Mouse (Mus musculus): ENCODE results near the gene Lypla2. TPM values are rescaled to one million over a fixed set of nuclear protein-coding genes. Genes with fewer than 3 reads are reported as not detected.
A peak's percentile ranks its signal among the peaks of the same experiment; 100 is the strongest.

Gene Lypla2
- polyA plus RNA-seq, 1 experiment = 90.8 TPM

- peaks cover 8% of the 10 kb centered on the region for H3K36me3 ChIP-seq (ENCODE audit: control insufficient read depth, insufficient read depth, low read length)
- DNase-seq = no peak
- no peaks in the 10 kb centered on the region; the same call in 1 of the 2 replicates for H3K4me1 ChIP-seq (ENCODE audit: control insufficient read depth, insufficient read depth, low read length)
- no peak overlapping the region for H3K27ac ChIP-seq (ENCODE audit: insufficient read depth, low read depth, low read length)
- TF ChIP-seq CTCF (conservative IDR thresholded peaks at IDR 0.05; ENCODE audit: insufficient read depth, insufficient read length, low read depth, low read length) (no peak), POLR2A (IDR thresholded peaks at IDR 0.05; ENCODE audit: low read depth, low read length) (no peak)
- no peaks in the 10 kb centered on the region for H3K27me3 ChIP-seq (replicated peaks; ENCODE audit: control insufficient read depth, insufficient read depth, low read length)
- H3K4me3 ChIP-seq (ENCODE audit: insufficient read depth, low read depth, low read length) = no peak overlapping the region
- 80% methylated on average over 9 of the region's 9 CpGs for WGBS
Observed at GRCm38 (mm10) chr4:135929828-135930227, 42.6 kb downstream of the Lypla2 start.

GRCm38 (mm10) chr4:135929405-135929804 lies 43.0 kb downstream of the Lypla2 start:
- Histone ChIP-seq H3K27ac (ENCODE audit: insufficient read depth, low read depth, low read length) (no peak overlapping the region), H3K4me1 (ENCODE audit: control insufficient read depth, insufficient read depth, low read length) (no peaks in the 10 kb centered on the region; the same call in 1 of the 2 replicates), H3K4me3 (ENCODE audit: insufficient read depth, low read depth, low read length) (no peak overlapping the region), H3K27me3 (replicated peaks; ENCODE audit: control insufficient read depth, insufficient read depth, low read length) (no peaks in the 10 kb centered on the region), H3K36me3 (ENCODE audit: control insufficient read depth, insufficient read depth, low read length) (peaks cover 6% of the 10 kb centered on the region)
- TF ChIP-seq CTCF (conservative IDR thresholded peaks at IDR 0.05; ENCODE audit: insufficient read depth, insufficient read length, low read depth, low read length) = no peak
- no peak for TF ChIP-seq POLR2A (IDR thresholded peaks at IDR 0.05; ENCODE audit: low read depth, low read length)
- DNase-seq = no peak
- 89% methylated on average over 5 of the region's 5 CpGs for whole genome bisulfite sequencing

GRCm38 (mm10) chr4:135928376-135928775 lies 44.0 kb downstream of the Lypla2 start:
- H3K27me3 ChIP-seq (replicated peaks; ENCODE audit: control insufficient read depth, insufficient read depth, low read length) = no peaks in the 10 kb centered on the region
- H3K27ac ChIP-seq (ENCODE audit: insufficient read depth, low read depth, low read length) = no peak overlapping the region
- H3K4me1 ChIP-seq (ENCODE audit: control insufficient read depth, insufficient read depth, low read length) = peaks cover 2% of the 10 kb centered on the region; the same call in 1 of the 2 replicates
- peak; percentile 67 for DNase-seq
- H3K36me3 ChIP-seq (ENCODE audit: control insufficient read depth, insufficient read depth, low read length) = peaks cover 6% of the 10 kb centered on the region
- 52% methylated on average over 9 of the region's 9 CpGs for WGBS
- no peak overlapping the region for H3K4me3 ChIP-seq (ENCODE audit: insufficient read depth, low read depth, low read length)
- TF ChIP-seq CTCF (conservative IDR thresholded peaks at IDR 0.05; ENCODE audit: insufficient read depth, insufficient read length, low read depth, low read length) (no peak), POLR2A (IDR thresholded peaks at IDR 0.05; ENCODE audit: low read depth, low read length) (no peak)

- H3K36me3 ChIP-seq (ENCODE audit: control insufficient read depth, insufficient read depth, low read length) = peaks cover 4% of the 10 kb centered on the region; the same call in 1 of the 2 replicates
- WGBS = 99% methylated on average over 3 of the region's 3 CpGs
Observed at GRCm38 (mm10) chr4:135926861-135927260, 45.6 kb downstream of the Lypla2 start.

GRCm38 (mm10) chr4:135926195-135926808 lies 46.1 kb downstream of the Lypla2 start:
- Histone ChIP-seq H3K36me3 (ENCODE audit: control insufficient read depth, insufficient read depth, low read length) (peaks cover 4% of the 10 kb centered on the region; the same call in 1 of the 2 replicates), H3K27ac (ENCODE audit: insufficient read depth, low read depth, low read length) (no peak overlapping the region), H3K4me1 (ENCODE audit: control insufficient read depth, insufficient read depth, low read length) (peaks cover 2% of the 10 kb centered on the region; the same call in 1 of the 2 replicates), H3K27me3 (replicated peaks; ENCODE audit: control insufficient read depth, insufficient read depth, low read length) (no peaks in the 10 kb centered on the region), H3K4me3 (ENCODE audit: insufficient read depth, low read depth, low read length) (no peak overlapping the region)
- WGBS = 92% methylated on average over 10 of the region's 10 CpGs
- no peak for DNase-seq
- TF ChIP-seq POLR2A (IDR thresholded peaks at IDR 0.05; ENCODE audit: low read depth, low read length) = no peak
- no peak for TF ChIP-seq CTCF (conservative IDR thresholded peaks at IDR 0.05; ENCODE audit: insufficient read depth, insufficient read length, low read depth, low read length)

More at GRCm38 (mm10) chr4:135926861-135927260, 45.6 kb downstream of the Lypla2 start:
- Histone ChIP-seq H3K27me3 (replicated peaks; ENCODE audit: control insufficient read depth, insufficient read depth, low read length) (no peaks in the 10 kb centered on the region), H3K4me3 (ENCODE audit: insufficient read depth, low read depth, low read length) (no peak overlapping the region), H3K4me1 (ENCODE audit: control insufficient read depth, insufficient read depth, low read length) (peaks cover 2% of the 10 kb centered on the region; the same call in 1 of the 2 replicates), H3K27ac (ENCODE audit: insufficient read depth, low read depth, low read length) (no peak overlapping the region)
- TF ChIP-seq POLR2A (IDR thresholded peaks at IDR 0.05; ENCODE audit: low read depth, low read length) = no peak
- no peak for DNase-seq

GRCm38 (mm10) chr4:135925341-135925740 lies 47.1 kb downstream of the Lypla2 start:
- Histone ChIP-seq H3K4me3 (ENCODE audit: insufficient read depth, low read depth, low read length) (no peak overlapping the region), H3K36me3 (ENCODE audit: control insufficient read depth, insufficient read depth, low read length) (peaks cover 4% of the 10 kb centered on the region; the same call in 1 of the 2 replicates), H3K27ac (ENCODE audit: insufficient read depth, low read depth, low read length) (peak overlapping the region; percentile 26; the same call in 1 of the 2 replicates), H3K4me1 (ENCODE audit: control insufficient read depth, insufficient read depth, low read length) (peaks cover 2% of the 10 kb centered on the region; the same call in 1 of the 2 replicates), H3K27me3 (replicated peaks; ENCODE audit: control insufficient read depth, insufficient read depth, low read length) (no peaks in the 10 kb centered on the region)
- TF ChIP-seq CTCF (conservative IDR thresholded peaks at IDR 0.05; ENCODE audit: insufficient read depth, insufficient read length, low read depth, low read length) (no peak), POLR2A (IDR thresholded peaks at IDR 0.05; ENCODE audit: low read depth, low read length) (no peak)
- WGBS = 68% methylated on average over 5 of the region's 5 CpGs
- DNase-seq = peak; percentile 77

GRCm38 (mm10) chr4:135924418-135924817 lies 48.0 kb downstream of the Lypla2 start:
- 62% methylated on average over 2 of the region's 2 CpGs for WGBS
- peaks cover 4% of the 10 kb centered on the region; the same call in 1 of the 2 replicates for H3K36me3 ChIP-seq (ENCODE audit: control insufficient read depth, insufficient read depth, low read length)
- H3K4me3 ChIP-seq (ENCODE audit: insufficient read depth, low read depth, low read length) = no peak overlapping the region
- H3K4me1 ChIP-seq (ENCODE audit: control insufficient read depth, insufficient read depth, low read length) = peaks cover 2% of the 10 kb centered on the region; the same call in 1 of the 2 replicates
- no peak for TF ChIP-seq CTCF (conservative IDR thresholded peaks at IDR 0.05; ENCODE audit: insufficient read depth, insufficient read length, low read depth, low read length)
- no peak for TF ChIP-seq POLR2A (IDR thresholded peaks at IDR 0.05; ENCODE audit: low read depth, low read length)
- peak overlapping the region; percentile 84 for H3K27ac ChIP-seq (ENCODE audit: insufficient read depth, low read depth, low read length)
- no peaks in the 10 kb centered on the region for H3K27me3 ChIP-seq (replicated peaks; ENCODE audit: control insufficient read depth, insufficient read depth, low read length)
- DNase-seq = peak; percentile 86

Data from kidney, adult 2 months (tissue).